Mouse (Mus musculus): ENCODE data around the gene Isy1. TPM values are rescaled to one million over a fixed set of nuclear protein-coding genes. Genes with fewer than 3 reads are reported as not detected.
A peak's percentile ranks its signal among the peaks of the same experiment; 100 is the strongest.

Isy1 gene
- polyA plus RNA-seq, 1 experiment = 44.4 TPM

GRCm38 (mm10) chr6:87857071-87857470 is 18.5 kb upstream of the Isy1 start:
- no peaks in the 10 kb centered on the region for H3K79me2 ChIP-seq (ENCODE audit: control insufficient read depth, insufficient read depth)
- no peaks in the 10 kb centered on the region for H3K79me3 ChIP-seq (ENCODE audit: low read depth)
- TF ChIP-seq MYOD1 (IDR thresholded peaks at IDR 0.05; ENCODE audit: control insufficient read depth, insufficient read length, low read depth) (no peak), USF1 (IDR thresholded peaks at IDR 0.05; ENCODE audit: low read depth) (no peak), FOSL1 (IDR thresholded peaks at IDR 0.05; ENCODE audit: insufficient read depth, low read length, poor library complexity, severe bottlenecking) (no peak), CEBPB (IDR thresholded peaks at IDR 0.05; ENCODE audit: low read depth) (no peak), MAX (IDR thresholded peaks at IDR 0.05) (no peak), CTCF (IDR thresholded peaks at IDR 0.05; ENCODE audit: control insufficient read depth, insufficient read depth, insufficient read length) (no peak), MYOG (IDR thresholded peaks at IDR 0.05; ENCODE audit: control insufficient read depth, extremely low read depth, insufficient read length) (no peak)

GRCm38 (mm10) chr6:87853446-87853845 is 14.8 kb upstream of the Isy1 start:
- peaks cover 31% of the 10 kb centered on the region for H3K79me2 ChIP-seq (ENCODE audit: control insufficient read depth, insufficient read depth)
- H3K36me3 ChIP-seq (ENCODE audit: control insufficient read depth, insufficient read depth) = peaks cover 17% of the 10 kb centered on the region
- no peak overlapping the region for H3K4me3 ChIP-seq (ENCODE audit: insufficient read depth, poor library complexity, severe bottlenecking)
- no peak overlapping the region for H3ac ChIP-seq (ENCODE audit: control insufficient read depth, insufficient read length, low read depth)
- peaks cover 21% of the 10 kb centered on the region for H3K79me3 ChIP-seq (ENCODE audit: low read depth)
- H3K27me3 ChIP-seq (ENCODE audit: control insufficient read depth, insufficient read depth, insufficient read length) = no peaks in the 10 kb centered on the region
- TF ChIP-seq FOSL1 (IDR thresholded peaks at IDR 0.05; ENCODE audit: insufficient read depth, low read length, poor library complexity, severe bottlenecking) (no peak), MYOD1 (IDR thresholded peaks at IDR 0.05; ENCODE audit: control insufficient read depth, insufficient read length, low read depth) (no peak), CTCF (IDR thresholded peaks at IDR 0.05; ENCODE audit: control insufficient read depth, insufficient read depth, insufficient read length) (no peak), USF1 (IDR thresholded peaks at IDR 0.05; ENCODE audit: low read depth) (no peak), MYOG (IDR thresholded peaks at IDR 0.05; ENCODE audit: control insufficient read depth, extremely low read depth, insufficient read length) (no peak), MAX (IDR thresholded peaks at IDR 0.05) (no peak), CEBPB (IDR thresholded peaks at IDR 0.05; ENCODE audit: low read depth) (no peak)

More at GRCm38 (mm10) chr6:87857071-87857470, 18.5 kb upstream of the Isy1 start:
- H3K4me3 ChIP-seq (ENCODE audit: insufficient read depth, poor library complexity, severe bottlenecking) = no peak overlapping the region
- H3ac ChIP-seq (ENCODE audit: control insufficient read depth, insufficient read length, low read depth) = no peak overlapping the region
- H3K36me3 ChIP-seq (ENCODE audit: control insufficient read depth, insufficient read depth) = no peaks in the 10 kb centered on the region
- H3K27me3 ChIP-seq (ENCODE audit: control insufficient read depth, insufficient read depth, insufficient read length) = no peaks in the 10 kb centered on the region

DNA sequence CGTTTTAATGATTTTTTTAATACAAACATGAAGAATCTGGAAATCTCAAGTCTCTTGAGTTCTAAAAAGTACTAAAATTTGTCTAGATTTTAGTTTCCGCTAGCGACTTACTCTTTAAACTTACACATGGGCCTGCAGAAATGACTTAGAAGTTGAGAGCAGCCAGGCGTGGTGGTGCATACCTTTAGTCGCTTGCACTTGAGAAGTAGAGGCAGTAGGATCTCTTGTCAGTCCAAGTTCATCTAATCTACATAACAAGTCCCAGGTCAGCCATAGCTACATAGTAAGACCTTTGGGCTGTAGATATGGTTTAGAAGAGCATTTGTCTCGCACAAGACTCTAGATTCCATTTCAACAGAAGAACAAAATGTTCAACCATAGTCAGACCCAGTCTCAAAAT is 13.3 kb upstream of the Isy1 start:
- Histone ChIP-seq H3K79me3 (ENCODE audit: low read depth) (peaks cover 36% of the 10 kb centered on the region), H3K79me2 (ENCODE audit: control insufficient read depth, insufficient read depth) (peaks cover 47% of the 10 kb centered on the region), H3K27me3 (ENCODE audit: control insufficient read depth, insufficient read depth, insufficient read length) (no peaks in the 10 kb centered on the region), H3K4me3 (ENCODE audit: insufficient read depth, poor library complexity, severe bottlenecking) (no peak overlapping the region), H3K36me3 (ENCODE audit: control insufficient read depth, insufficient read depth) (peaks cover 32% of the 10 kb centered on the region), H3ac (ENCODE audit: control insufficient read depth, insufficient read length, low read depth) (no peak overlapping the region)
- no peak for TF ChIP-seq MYOD1 (IDR thresholded peaks at IDR 0.05; ENCODE audit: control insufficient read depth, insufficient read length, low read depth)
- no peak for TF ChIP-seq CEBPB (IDR thresholded peaks at IDR 0.05; ENCODE audit: low read depth)
- no peak for TF ChIP-seq FOSL1 (IDR thresholded peaks at IDR 0.05; ENCODE audit: insufficient read depth, low read length, poor library complexity, severe bottlenecking)
- no peak for TF ChIP-seq MYOG (IDR thresholded peaks at IDR 0.05; ENCODE audit: control insufficient read depth, extremely low read depth, insufficient read length)
- no peak for TF ChIP-seq CTCF (IDR thresholded peaks at IDR 0.05; ENCODE audit: control insufficient read depth, insufficient read depth, insufficient read length)
- TF ChIP-seq USF1 (IDR thresholded peaks at IDR 0.05; ENCODE audit: low read depth) = no peak
- TF ChIP-seq MAX (IDR thresholded peaks at IDR 0.05) = no peak

- TF ChIP-seq MYOG (IDR thresholded peaks at IDR 0.05; ENCODE audit: control insufficient read depth, extremely low read depth, insufficient read length) (no peak), FOSL1 (IDR thresholded peaks at IDR 0.05; ENCODE audit: insufficient read depth, low read length, poor library complexity, severe bottlenecking) (no peak), MAX (IDR thresholded peaks at IDR 0.05) (peak; percentile 93), USF1 (IDR thresholded peaks at IDR 0.05; ENCODE audit: low read depth) (no peak), MYOD1 (IDR thresholded peaks at IDR 0.05; ENCODE audit: control insufficient read depth, insufficient read length, low read depth) (no peak)
- H3K79me3 ChIP-seq (ENCODE audit: low read depth) = peaks cover 45% of the 10 kb centered on the region
- H3K36me3 ChIP-seq (ENCODE audit: control insufficient read depth, insufficient read depth) = peaks cover 40% of the 10 kb centered on the region
- H3K27me3 ChIP-seq (ENCODE audit: control insufficient read depth, insufficient read depth, insufficient read length) = no peaks in the 10 kb centered on the region
- peaks cover 55% of the 10 kb centered on the region for H3K79me2 ChIP-seq (ENCODE audit: control insufficient read depth, insufficient read depth)
- peak within 1 kb of the TSS; percentile 85 for H3ac ChIP-seq (ENCODE audit: control insufficient read depth, insufficient read length, low read depth)
- peak within 1 kb of the TSS; percentile 86 for H3K4me3 ChIP-seq (ENCODE audit: insufficient read depth, poor library complexity, severe bottlenecking)
These were observed 12.5 kb upstream of the Isy1 start, which contains the start of gene Cnbp for GRCm38 (mm10) chr6:87850900-87851614. Cnbp (minus strand) TSS chr6:87851106.

DNA sequence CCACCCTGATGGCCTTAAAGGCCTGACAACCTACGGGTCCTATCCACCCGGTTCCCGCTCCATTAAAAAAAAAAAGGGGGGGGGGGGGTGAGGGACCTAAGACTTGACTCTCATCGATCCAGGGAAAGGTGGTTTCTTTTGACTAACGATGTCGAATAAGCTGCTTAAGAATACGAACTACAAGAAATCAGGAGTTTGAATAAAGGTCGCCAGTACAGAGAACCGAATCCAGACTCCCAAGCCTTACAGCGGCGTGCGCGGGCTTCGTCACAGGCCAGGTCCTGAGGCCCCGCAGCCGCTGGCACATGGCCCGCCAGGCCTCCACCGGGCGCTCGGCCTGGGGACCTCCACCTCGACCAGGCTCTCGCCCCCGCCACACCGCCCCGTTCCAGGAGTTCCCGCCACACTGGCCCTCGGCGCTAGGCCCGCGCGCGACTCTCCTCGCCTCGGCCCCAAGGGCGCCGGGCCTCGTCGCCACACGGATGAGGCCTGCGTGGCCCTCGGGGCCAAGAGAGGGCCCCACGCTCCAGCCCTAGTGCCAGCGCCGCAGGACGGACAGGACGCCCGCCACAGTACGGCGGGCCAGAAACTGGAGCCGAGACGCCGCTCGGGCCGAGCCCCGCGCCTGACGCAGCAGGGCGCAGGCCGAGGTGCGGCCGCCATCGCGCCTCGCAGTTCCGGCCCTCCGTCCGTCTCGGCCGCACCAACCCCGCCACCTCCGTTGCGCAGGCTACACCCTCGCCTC is 11.7 kb upstream of the Isy1 start:
- Histone ChIP-seq H3ac (ENCODE audit: control insufficient read depth, insufficient read length, low read depth) (peak overlapping the region; percentile 85), H3K36me3 (ENCODE audit: control insufficient read depth, insufficient read depth) (peaks cover 48% of the 10 kb centered on the region), H3K79me3 (ENCODE audit: low read depth) (peaks cover 52% of the 10 kb centered on the region), H3K79me2 (ENCODE audit: control insufficient read depth, insufficient read depth) (peaks cover 62% of the 10 kb centered on the region), H3K4me3 (ENCODE audit: insufficient read depth, poor library complexity, severe bottlenecking) (peak overlapping the region; percentile 86), H3K27me3 (ENCODE audit: control insufficient read depth, insufficient read depth, insufficient read length) (no peaks in the 10 kb centered on the region)
- TF ChIP-seq MAX (IDR thresholded peaks at IDR 0.05) = no peak
- TF ChIP-seq MYOD1 (IDR thresholded peaks at IDR 0.05; ENCODE audit: control insufficient read depth, insufficient read length, low read depth) = no peak
- no peak for TF ChIP-seq FOSL1 (IDR thresholded peaks at IDR 0.05; ENCODE audit: insufficient read depth, low read length, poor library complexity, severe bottlenecking)
- TF ChIP-seq USF1 (IDR thresholded peaks at IDR 0.05; ENCODE audit: low read depth) = no peak
- TF ChIP-seq MYOG (IDR thresholded peaks at IDR 0.05; ENCODE audit: control insufficient read depth, extremely low read depth, insufficient read length) = no peak
- TF ChIP-seq CTCF (IDR thresholded peaks at IDR 0.05; ENCODE audit: control insufficient read depth, insufficient read depth, insufficient read length) = no peak
- no peak for TF ChIP-seq CEBPB (IDR thresholded peaks at IDR 0.05; ENCODE audit: low read depth)
